Mouse (Mus musculus) cerebellum, adult 2 months (tissue): ENCODE data around the gene Gsdma3.

Experiments used
- CTCF ChIP-seq: fragments of 200-500 bp; IDR thresholded peaks from 2 replicates; pipeline ENCODE4 v1.5.1; 2011; ENCODE audit warnings: low read depth, mild to moderate bottlenecking, control low read depth, low read length, moderate library complexity, borderline replicate concordance; ENCODE audit not compliant: insufficient read depth
- POLR2A ChIP-seq: fragments of 200-500 bp; IDR thresholded peaks from 2 replicates; pipeline ENCODE4 v1.6.1; 2011; ENCODE audit warnings: low read length, control low read depth, borderline replicate concordance; ENCODE audit not compliant: insufficient read depth

DNA sequence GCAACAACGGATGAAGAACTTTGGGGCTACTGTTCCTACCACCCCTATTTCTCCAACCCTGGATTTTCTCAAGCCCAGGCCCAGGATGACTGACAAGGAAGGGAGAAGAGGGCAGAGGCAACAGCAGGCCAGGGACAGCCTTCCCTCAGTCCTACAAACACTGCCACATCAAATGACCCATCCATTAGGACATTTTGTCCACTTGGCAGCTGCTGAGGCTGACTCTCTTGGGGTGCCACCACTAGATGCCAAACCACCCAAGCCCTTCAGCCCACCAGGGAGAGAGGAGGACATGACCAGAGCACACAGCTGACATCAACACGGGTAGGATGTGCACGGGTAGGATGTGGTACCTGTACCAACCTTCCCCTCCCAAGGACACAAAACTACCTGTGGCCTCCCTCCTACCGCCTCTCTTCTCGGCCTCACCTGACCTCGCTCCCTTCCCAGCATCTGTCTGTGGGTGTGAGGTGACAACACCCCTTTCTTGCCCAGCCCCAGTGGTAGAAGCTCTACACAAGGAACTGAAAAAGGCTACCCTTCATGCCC, 41.5 kb upstream of the Gsdma3 start:
- TF ChIP-seq CTCF (no peak), POLR2A (no peak)
